Mouse (Mus musculus): ENCODE measurements around the gene Mcm8.

Mcm8 gene

GRCm38 (mm10) chr2:132873657-132874326, 57.9 kb downstream of the Mcm8 start:
- DNase-seq: no peak

GRCm38 (mm10) chr2:132876991-132877390, 61.0 kb downstream of the Mcm8 start:
- DNase-seq: peak; percentile 52

DNA sequence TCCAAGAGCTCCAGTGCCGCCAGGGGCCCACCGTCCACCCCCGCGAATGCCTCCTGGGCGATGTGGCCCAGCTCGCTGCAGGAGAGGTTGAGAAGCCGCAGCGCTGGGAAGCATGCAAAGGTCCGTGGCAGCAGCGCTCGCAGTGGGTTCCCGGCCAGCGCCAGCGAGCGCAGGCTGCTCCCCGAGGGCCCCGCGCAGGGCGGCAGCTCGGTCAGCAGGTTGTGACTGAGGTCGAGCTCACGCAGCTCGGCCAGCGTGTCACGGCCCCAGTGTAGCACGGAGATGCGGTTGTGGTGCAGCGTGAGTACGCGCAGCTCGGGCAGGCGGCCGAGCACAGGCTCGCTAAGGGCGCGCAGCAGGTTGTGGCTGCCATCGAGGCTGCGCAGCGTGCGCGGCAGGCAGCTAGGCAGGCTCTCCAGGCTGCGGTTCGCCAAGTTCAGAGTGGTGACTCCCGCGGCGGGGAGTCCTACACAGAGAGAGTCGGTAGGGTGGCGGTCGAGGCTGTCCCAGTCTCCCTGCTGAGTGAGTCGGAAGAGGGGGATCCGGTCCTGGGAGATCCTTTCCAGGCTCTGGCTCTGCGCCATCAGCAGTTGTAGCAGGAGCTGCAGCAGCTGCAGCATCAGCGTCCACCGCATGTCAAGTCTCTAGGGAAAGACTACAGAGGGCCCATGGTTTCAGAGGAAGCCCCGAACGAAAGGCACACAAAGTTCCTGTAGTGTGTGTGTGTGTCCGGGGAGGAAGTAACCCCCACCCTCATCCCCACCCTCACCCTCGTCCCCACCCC, 63.5 kb downstream of the Mcm8 start:
- peak; percentile 47 for DNase-seq

GRCm38 (mm10) chr2:132880844-132881645, 65.1 kb downstream of the Mcm8 start, which contains the start of gene Lrrn4:
Lrrn4 (minus strand) TSS chr2:132880891.
- no peak for DNase-seq

- DNase-seq: no peak
These were observed 68.5 kb downstream of the Mcm8 start for GRCm38 (mm10) chr2:132884303-132884967.

DNA sequence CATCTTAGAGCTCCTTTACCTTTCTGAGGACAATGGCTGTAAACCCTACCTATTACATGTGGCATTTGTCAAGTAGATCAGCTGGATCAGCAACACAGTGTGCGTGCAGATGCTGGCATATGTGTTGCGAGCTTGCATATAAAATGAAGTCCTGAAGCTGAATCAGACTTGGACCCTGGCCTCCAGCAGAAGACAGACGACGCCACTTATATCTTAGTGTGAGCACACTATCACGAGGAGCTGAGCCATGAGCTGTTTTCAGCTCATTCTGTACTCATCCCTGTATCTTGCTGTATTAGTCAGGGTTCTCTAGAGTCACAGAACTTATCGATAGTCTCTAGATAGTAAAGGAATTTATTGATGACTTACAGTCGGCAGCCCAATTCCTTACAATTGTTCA, 69.4 kb downstream of the Mcm8 start:
- DNase-seq: no peak
